In genomic region chr11:83116597-83117227, GRCm38 (mm10) we compare ENCODE assay signal across 18 mouse cellular contexts. TPM values are rescaled to one million over a fixed set of nuclear protein-coding genes. Genes with fewer than 3 reads are reported as not detected.
DNase-seq lines count a peak whose midpoint lies in the region; ATAC-seq and TF ChIP-seq lines count a peak whose summit lies in the region.
"Had no signal": no experiment of that assay in that cellular context is flagged by ENCODE, and none has a peak within 500 bp of the region (broad histone marks: within the 10 kb centered on the region; RNA-seq: fewer than 3 reads in every experiment).

Gene Slfn1, plus strand, starts transcription at chr11:83116849.

- ATAC-seq in liver, postnatal 0 days, result no peak
- ATAC-seq in forebrain, embryonic 11.5 days (replicated peaks; ENCODE audit: low FRiP score), result no peak
- ATAC-seq: intestine, postnatal 0 days; midbrain, embryonic 16.5 days had no signal

- H3K4me3 ChIP-seq in liver, postnatal 0 days (ENCODE audit: low read depth, low read length), result peak within 1 kb of the TSS; percentile 23
- H3K4me3 ChIP-seq in CH12.LX (replicated peaks in 1 of 3; ENCODE audit: low read depth in 2 of 3, low read length in 2 of 3, poor library complexity in 1 of 3), result peak within 1 kb of the TSS in 1 of 3 experiments; percentile 6
- H3K4me3 ChIP-seq in forebrain, embryonic 11.5 days (ENCODE audit: low read depth, low read length), result no peak within 1 kb of the TSS
- no peak within 1 kb of the TSS for H3K4me3 ChIP-seq in heart, embryonic 10.5 days
- H3K4me3 ChIP-seq: heart, embryonic 12.5 days; neural tube, embryonic 15.5 days; stomach, embryonic 15.5 days had no signal

- H3K9me3 ChIP-seq in liver, postnatal 0 days (ENCODE audit: low read length), result no peaks in the 10 kb centered on the region
- no peaks in the 10 kb centered on the region for H3K9me3 ChIP-seq in CH12.LX (replicated peaks; ENCODE audit: low read length)
- no peaks in the 10 kb centered on the region for H3K9me3 ChIP-seq in forebrain, embryonic 11.5 days (ENCODE audit: control insufficient read depth, low read length)
- H3K9me3 ChIP-seq in heart, embryonic 10.5 days, result no peaks in the 10 kb centered on the region
- H3K9me3 ChIP-seq: heart, embryonic 12.5 days; neural tube, embryonic 15.5 days; stomach, embryonic 15.5 days had no signal

- H3K27me3 ChIP-seq in liver, postnatal 0 days (ENCODE audit: insufficient read depth, low read length), result no peaks in the 10 kb centered on the region
- peaks cover 8% of the 10 kb centered on the region for H3K27me3 ChIP-seq in CH12.LX (replicated peaks)
- H3K27me3 ChIP-seq in forebrain, embryonic 11.5 days (ENCODE audit: control insufficient read depth, insufficient read depth, low read length), result no peaks in the 10 kb centered on the region
- H3K27me3 ChIP-seq in heart, embryonic 10.5 days (ENCODE audit: insufficient read depth, poor library complexity, severe bottlenecking), result no peaks in the 10 kb centered on the region
- H3K27me3 ChIP-seq: heart, embryonic 12.5 days; neural tube, embryonic 15.5 days; stomach, embryonic 15.5 days had no signal

- TF ChIP-seq RAD21 in CH12.LX (IDR thresholded peaks at IDR 0.05; ENCODE audit: low read depth, low read length), result no peak

- no peaks in the 10 kb centered on the region for H3K4me1 ChIP-seq in liver, postnatal 0 days (ENCODE audit: insufficient read depth)
- peaks cover 20 to 37% of the 10 kb centered on the region in 2 experiments for H3K4me1 ChIP-seq in CH12.LX (ENCODE audit: control insufficient read depth in 1 of 2, insufficient read depth in 2 of 2)
- no peaks in the 10 kb centered on the region for H3K4me1 ChIP-seq in forebrain, embryonic 11.5 days (replicated peaks; ENCODE audit: control insufficient read depth, insufficient read depth, low read length)
- no peaks in the 10 kb centered on the region for H3K4me1 ChIP-seq in heart, embryonic 10.5 days
- H3K4me1 ChIP-seq: heart, embryonic 12.5 days; neural tube, embryonic 15.5 days; stomach, embryonic 15.5 days had no signal

- no peak within 1 kb of the TSS; the same call in 1 of the 2 replicates for H3K9ac ChIP-seq in liver, postnatal 0 days (replicated peaks)
- H3K9ac ChIP-seq in CH12.LX (ENCODE audit: insufficient read depth, low read depth), result no peak within 1 kb of the TSS
- no peak within 1 kb of the TSS for H3K9ac ChIP-seq in forebrain, embryonic 11.5 days (ENCODE audit: low read length)
- H3K9ac ChIP-seq: heart, embryonic 12.5 days; lung, embryonic 14.5 days; neural tube, embryonic 15.5 days; stomach, embryonic 15.5 days had no signal

- TF ChIP-seq CTCF in liver, postnatal 0 days (IDR thresholded peaks at IDR 0.05; ENCODE audit: low read depth), result no peak
- no peak for TF ChIP-seq CTCF in CH12.LX (conservative IDR thresholded peaks at IDR 0.05 in 1 of 2, IDR thresholded peaks at IDR 0.05 in 1 of 2; ENCODE audit: low read depth in 2 of 2, low read length in 2 of 2)

- peak within 1 kb of the TSS; percentile 55 for H3K27ac ChIP-seq in liver, postnatal 0 days (ENCODE audit: low read depth)
- no peak within 1 kb of the TSS for H3K27ac ChIP-seq in CH12.LX (ENCODE audit: insufficient read depth, low read depth)
- H3K27ac ChIP-seq in forebrain, embryonic 11.5 days (ENCODE audit: low read depth, low read length), result no peak within 1 kb of the TSS
- no peak within 1 kb of the TSS for H3K27ac ChIP-seq in heart, embryonic 10.5 days
- H3K27ac ChIP-seq: neural tube, embryonic 15.5 days; stomach, embryonic 15.5 days had no signal

- no peak for TF ChIP-seq EP300 in liver, postnatal 0 days (IDR thresholded peaks at IDR 0.05; ENCODE audit: low read depth)
- TF ChIP-seq EP300 in CH12.LX (IDR thresholded peaks at IDR 0.05; ENCODE audit: low read length), result 0 out of 2 replicates have a peak, but pooled peaks have one; percentile 7

- WGBS in liver, postnatal 0 days (ENCODE audit: insufficient replicate concordance), result 68% methylated on average over 13 of the region's 13 CpGs
- 91% methylated on average over 13 of the region's 13 CpGs for WGBS in forebrain, embryonic 11.5 days
- 79% methylated on average over 13 of the region's 13 CpGs for WGBS in heart, embryonic 10.5 days

- no peak for TF ChIP-seq POLR2A in CH12.LX (IDR thresholded peaks at IDR 0.05; ENCODE audit: low read depth, low read length)

- H3K36me3 ChIP-seq in liver, postnatal 0 days (replicated peaks; ENCODE audit: insufficient read depth, low read length), result no peaks in the 10 kb centered on the region
- H3K36me3 ChIP-seq in CH12.LX (replicated peaks in 1 of 2; ENCODE audit: control insufficient read depth in 1 of 2, insufficient read depth in 1 of 2, low read length in 1 of 2), result no peaks in the 10 kb centered on the region
- no peaks in the 10 kb centered on the region for H3K36me3 ChIP-seq in forebrain, embryonic 11.5 days (ENCODE audit: control insufficient read depth, insufficient read depth, low read length)
- no peaks in the 10 kb centered on the region for H3K36me3 ChIP-seq in heart, embryonic 10.5 days
- H3K36me3 ChIP-seq: heart, embryonic 12.5 days; neural tube, embryonic 15.5 days; stomach, embryonic 15.5 days had no signal

- H3K79me2 ChIP-seq in CH12.LX (replicated peaks; ENCODE audit: control insufficient read depth, extremely low read depth, insufficient read depth, poor library complexity, severe bottlenecking), result no peaks in the 10 kb centered on the region

- peak within 1 kb of the TSS; percentile 26; the same call in 1 of the 2 replicates for H3K4me2 ChIP-seq in liver, postnatal 0 days (ENCODE audit: low read depth, low read length)
- H3K4me2 ChIP-seq in CH12.LX (ENCODE audit: insufficient read depth, low read depth, poor library complexity, severe bottlenecking), result peak within 1 kb of the TSS; percentile 68
- H3K4me2 ChIP-seq in forebrain, embryonic 11.5 days (ENCODE audit: low read depth, low read length, severe bottlenecking), result no peak within 1 kb of the TSS
- H3K4me2 ChIP-seq: heart, embryonic 12.5 days; lung, embryonic 14.5 days; neural tube, embryonic 15.5 days; stomach, embryonic 15.5 days had no signal

- dilution Hi-C loops in CH12.LX (cut with MboI; ENCODE audit: extremely low pct_ligation_motif_present, extremely low pct_unique_long_range_greater_than_20kb, low sequenced_read_pairs), result no loop called here

- in situ Hi-C loops in CH12.LX (cut with MboI; ENCODE audit: low pct_ligation_motif_present, low pct_unique_long_range_greater_than_20kb, low sequenced_read_pairs), result loop anchor here (25.0 kb wide), 1 partner anchor 96 kb away; no protein-coding TSS in a partner anchor

- DNase-seq in liver, postnatal 0 days, result no peak
- DNase-seq in liver, result no peak
- no peak for DNase-seq in CH12.LX (ENCODE audit: extremely low read depth)
- peak; percentile 8 for DNase-seq in lung, postnatal 36 days
- peak; percentile 38 for DNase-seq in thymus, postnatal 14 days
- DNase-seq in forebrain, embryonic 11.5 days (ENCODE audit: low spot score), result no peak
- no peak for DNase-seq in adrenal gland, postnatal 36 days
- no peak for DNase-seq in heart, embryonic 10.5 days (ENCODE audit: low spot score)
- DNase-seq: B cell, adult 2 months; cerebellum, adult 9-10 months; lung, embryonic 14.5 days had no signal

TF ChIP-seq in CH12.LX, 34 proteins besides CTCF, POLR2A, EP300 and RAD21:
- TF ChIP-seq TCF12 (IDR thresholded peaks at IDR 0.05; ENCODE audit: low read depth, low read length), result no peak
- no peak for TF ChIP-seq RCOR1 (conservative IDR thresholded peaks at IDR 0.05; ENCODE audit: low read depth, low read length)
- no peak for TF ChIP-seq GABPA (IDR thresholded peaks at IDR 0.05; ENCODE audit: insufficient replicate concordance, low read depth, low read length)
- TF ChIP-seq MXI1 (IDR thresholded peaks at IDR 0.05; ENCODE audit: low read depth, low read length), result peak; percentile 25; the same call in 1 of the 2 replicates
- TF ChIP-seq MAX (IDR thresholded peaks at IDR 0.05; ENCODE audit: low read length), result 0 out of 2 replicates have a peak, but pooled peaks have one; percentile 34
- TF ChIP-seq MYC (IDR thresholded peaks at IDR 0.05; ENCODE audit: low read depth, low read length), result no peak
TF ChIP-seq in CH12.LX: peak in this region for 2.

RNA-seq across cellular contexts. Expression of gene Slfn1, which starts in this region (rescaled TPM):
- 2.6 and 2.8 TPM in 2 replicates for polyA plus RNA-seq in liver, postnatal 0 days (2015; fragmentation: Nextera tagmentation; extraction: Ambion mirVana)
- total RNA-seq in CH12.LX (2012; rRNA removed), result not detected in 2 replicates
- total RNA-seq in CH12.LX (2014; rRNA removed), result not detected in 2 replicates
- polyA plus RNA-seq in CH12.LX (2012; ENCODE audit: insufficient read length, low read depth), result not detected in 2 replicates
- not detected in 2 replicates for polyA plus RNA-seq in forebrain, embryonic 11.5 days (2014; fragmentation: Nextera tagmentation; extraction: Ambion mirVana)
- total RNA-seq in adrenal gland, postnatal 36 days (2021), result under 1 TPM; 0.20 to 0.43 TPM
- polyA plus RNA-seq in heart, embryonic 10.5 days (2016; fragmentation: Nextera tagmentation; extraction: Ambion mirVana), result not detected in 2 replicates
- total RNA-seq: left cerebral cortex, postnatal 25 days had no signal
- polyA plus RNA-seq: heart, embryonic 12.5 days; hindbrain, embryonic 11.5 days; midbrain, embryonic 16.5 days; neural tube, embryonic 15.5 days had no signal

Comparison
In these comparisons a context has a peak if more than half of its experiments do, and no peak if none do; other contexts are left out.
1. DNase-seq: peak in lung, postnatal 36 days (single experiment) and thymus, postnatal 14 days (single experiment); none in liver, postnatal 0 days (single experiment), liver (single experiment), CH12.LX (single experiment), forebrain, embryonic 11.5 days (single experiment), adrenal gland, postnatal 36 days (0 of 2) and heart, embryonic 10.5 days (single experiment).